Mouse (Mus musculus): ENCODE data around the gene Ece1. TPM values are rescaled to one million over a fixed set of nuclear protein-coding genes. Genes with fewer than 3 reads are reported as not detected.

Gene Ece1
- polyA plus RNA-seq, 1 experiment from 2014 or later = 94.2 TPM

- H3K9me3 ChIP-seq (ENCODE audit: control insufficient read depth, low read length) = no peaks in the 10 kb centered on the region
- 96% methylated on average over 1 of the region's 1 CpGs for WGBS
- no peak overlapping the region for H3K27ac ChIP-seq (ENCODE audit: low read depth)
- H3K27me3 ChIP-seq (replicated peaks; ENCODE audit: control insufficient read depth, insufficient read depth, low read length) = no peaks in the 10 kb centered on the region
- H3K4me3 ChIP-seq (ENCODE audit: low read depth, low read length) = no peak overlapping the region
- no peak for ATAC-seq (replicated peaks; ENCODE audit: low FRiP score, low TSS enrichment, low read depth)
- no peak overlapping the region for H3K4me2 ChIP-seq (ENCODE audit: low read length)
- H3K9ac ChIP-seq (ENCODE audit: low read length) = no peak overlapping the region
- peaks cover 10% of the 10 kb centered on the region for H3K4me1 ChIP-seq (replicated peaks; ENCODE audit: control insufficient read depth, insufficient read depth, low read length)
- peaks cover 64% of the 10 kb centered on the region for H3K36me3 ChIP-seq (ENCODE audit: control insufficient read depth, insufficient read depth, low read length)
- DNase-seq (ENCODE audit: low spot score) = no peak
Measured at GRCm38 (mm10) chr4:138005781-138006180, 143.7 kb downstream of the Ece1 start.

- no peak overlapping the region for H3K4me3 ChIP-seq (ENCODE audit: low read depth, low read length)
- H3K27me3 ChIP-seq (replicated peaks; ENCODE audit: control insufficient read depth, insufficient read depth, low read length) = no peaks in the 10 kb centered on the region
- H3K36me3 ChIP-seq (ENCODE audit: control insufficient read depth, insufficient read depth, low read length) = peaks cover 68% of the 10 kb centered on the region
- H3K4me1 ChIP-seq (replicated peaks; ENCODE audit: control insufficient read depth, insufficient read depth, low read length) = peaks cover 8% of the 10 kb centered on the region
- H3K27ac ChIP-seq (ENCODE audit: low read depth) = no peak overlapping the region
- ATAC-seq (replicated peaks; ENCODE audit: low FRiP score, low TSS enrichment, low read depth) (no peak), DNase-seq (ENCODE audit: low spot score) (no peak)
- WGBS = 65% methylated on average over 9 of the region's 9 CpGs
- H3K9ac ChIP-seq (ENCODE audit: low read length) = no peak overlapping the region
- H3K4me2 ChIP-seq (ENCODE audit: low read length) = no peak overlapping the region
- H3K9me3 ChIP-seq (ENCODE audit: control insufficient read depth, low read length) = no peaks in the 10 kb centered on the region
Measured at GRCm38 (mm10) chr4:138006951-138007613, 145.0 kb downstream of the Ece1 start.

- peaks cover 3% of the 10 kb centered on the region; the same call in 1 of the 2 replicates for H3K4me1 ChIP-seq (replicated peaks; ENCODE audit: control insufficient read depth, insufficient read depth, low read length)
- H3K27ac ChIP-seq (ENCODE audit: low read depth) = no peak overlapping the region
- H3K9ac ChIP-seq (ENCODE audit: low read length) = no peak overlapping the region
- H3K27me3 ChIP-seq (replicated peaks; ENCODE audit: control insufficient read depth, insufficient read depth, low read length) = no peaks in the 10 kb centered on the region
- 89% methylated on average over 6 of the region's 6 CpGs for WGBS
- ATAC-seq (replicated peaks; ENCODE audit: low FRiP score, low TSS enrichment, low read depth) (no peak), DNase-seq (ENCODE audit: low spot score) (no peak)
- peaks cover 70% of the 10 kb centered on the region for H3K36me3 ChIP-seq (ENCODE audit: control insufficient read depth, insufficient read depth, low read length)
- H3K4me3 ChIP-seq (ENCODE audit: low read depth, low read length) = no peak overlapping the region
- H3K4me2 ChIP-seq (ENCODE audit: low read length) = no peak overlapping the region
- no peaks in the 10 kb centered on the region for H3K9me3 ChIP-seq (ENCODE audit: control insufficient read depth, low read length)
Measured at GRCm38 (mm10) chr4:138008646-138009045, 146.6 kb downstream of the Ece1 start.

GRCm38 (mm10) chr4:138009786-138010502, 147.9 kb downstream of the Ece1 start:
- ATAC-seq (replicated peaks; ENCODE audit: low FRiP score, low TSS enrichment, low read depth) (no peak), DNase-seq (ENCODE audit: low spot score) (no peak)
- Histone ChIP-seq H3K4me1 (replicated peaks; ENCODE audit: control insufficient read depth, insufficient read depth, low read length) (peaks cover 3% of the 10 kb centered on the region; the same call in 1 of the 2 replicates), H3K36me3 (ENCODE audit: control insufficient read depth, insufficient read depth, low read length) (peaks cover 72% of the 10 kb centered on the region), H3K27ac (ENCODE audit: low read depth) (no peak overlapping the region), H3K9me3 (ENCODE audit: control insufficient read depth, low read length) (no peaks in the 10 kb centered on the region), H3K4me3 (ENCODE audit: low read depth, low read length) (no peak overlapping the region), H3K9ac (ENCODE audit: low read length) (no peak overlapping the region), H3K27me3 (replicated peaks; ENCODE audit: control insufficient read depth, insufficient read depth, low read length) (no peaks in the 10 kb centered on the region), H3K4me2 (ENCODE audit: low read length) (no peak overlapping the region)
- 95% methylated on average over 4 of the region's 4 CpGs for WGBS

GRCm38 (mm10) chr4:138013723-138014479, 151.9 kb downstream of the Ece1 start:
- Histone ChIP-seq H3K4me3 (ENCODE audit: low read depth, low read length) (no peak overlapping the region), H3K27me3 (replicated peaks; ENCODE audit: control insufficient read depth, insufficient read depth, low read length) (no peaks in the 10 kb centered on the region), H3K27ac (ENCODE audit: low read depth) (no peak overlapping the region), H3K9ac (ENCODE audit: low read length) (no peak overlapping the region), H3K9me3 (ENCODE audit: control insufficient read depth, low read length) (no peaks in the 10 kb centered on the region), H3K4me1 (replicated peaks; ENCODE audit: control insufficient read depth, insufficient read depth, low read length) (peaks cover 8% of the 10 kb centered on the region; the same call in 1 of the 2 replicates), H3K4me2 (ENCODE audit: low read length) (no peak overlapping the region), H3K36me3 (ENCODE audit: control insufficient read depth, insufficient read depth, low read length) (peaks cover 75% of the 10 kb centered on the region)
- 94% methylated on average over 15 of the region's 15 CpGs for WGBS
- DNase-seq (ENCODE audit: low spot score) (peak; percentile 44), ATAC-seq (replicated peaks; ENCODE audit: low FRiP score, low TSS enrichment, low read depth) (no peak)

Other genes with a start within 250 kb of the Ece1 start
- gene Rap1gap, start 197.5 kb upstream of the Ece1 start, polyA plus RNA-seq (2014; fragmentation: Nextera tagmentation; extraction: Ambion mirVana) = 11.2 and 15.6 TPM in 2 replicates
- gene Alpl, start 65.9 kb upstream of the Ece1 start, polyA plus RNA-seq (2014; fragmentation: Nextera tagmentation; extraction: Ambion mirVana) = 7.0 and 8.7 TPM in 2 replicates
- gene Eif4g3, start 130.8 kb downstream of the Ece1 start, polyA plus RNA-seq (2014; fragmentation: Nextera tagmentation; extraction: Ambion mirVana) = 37.0 and 40.7 TPM in 2 replicates